Mouse (Mus musculus) CD8-positive naive resting alpha-beta T cell, adult 2 months (primary cell): ENCODE results near the gene Akt1s1.

Source experiments
- DNase-seq, 2 experiments: peaks; one replicate each; pipeline ENCODE4 v3.0.0; 2022; ENCODE audit warnings: low read depth in 2 of 2, low spot score in 2 of 2

Akt1s1 gene

DNA sequence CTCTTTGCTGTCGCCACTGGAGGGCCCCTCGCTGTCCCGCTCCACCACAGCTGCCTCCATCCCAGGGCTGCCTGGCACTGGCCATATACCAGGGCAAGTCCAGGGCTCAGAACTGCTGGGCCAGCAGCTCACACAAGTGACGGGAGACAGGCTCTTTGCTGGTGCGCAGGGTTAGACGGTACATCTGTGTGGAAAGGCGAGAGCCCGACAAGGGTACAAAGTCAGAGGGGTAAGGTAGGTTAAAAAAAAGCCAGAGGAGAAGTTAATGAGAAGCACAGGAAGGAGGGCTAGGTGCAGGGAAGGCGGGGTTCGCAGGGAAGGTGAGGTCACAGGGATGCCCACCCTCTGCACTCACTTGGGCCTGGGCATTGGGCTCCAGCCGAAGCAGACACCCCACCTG, 51.8 kb downstream of the Akt1s1 start:
- no peak for DNase-seq

- peak; percentile 33 to 46 for DNase-seq
Observed at GRCm38 (mm10) chr7:44901230-44901722, 52.5 kb downstream of the Akt1s1 start.
